Mouse (Mus musculus) kidney, adult 2 months (tissue): ENCODE results near the gene Bcr. TPM values are rescaled to one million over a fixed set of nuclear protein-coding genes. Genes with fewer than 3 reads are reported as not detected.

Source experiments
- DNase-seq: peaks from one replicate; pipeline ENCODE4 v3.0.0; 2021
- H3K27ac ChIP-seq: fragments of 200-500 bp; 2 replicates; pipeline ENCODE4 v1.5.1; 2012; ENCODE audit warnings: low read depth, low read length, control low read depth, inconsistent platforms; ENCODE audit not compliant: insufficient read depth
- H3K27me3 ChIP-seq: fragments of 200-500 bp; replicated peaks from 2 replicates; pipeline ENCODE4 v1.6.1; 2012; ENCODE audit warnings: mild to moderate bottlenecking, moderate library complexity, low read length, inconsistent platforms; ENCODE audit not compliant: control insufficient read depth, insufficient read depth
- H3K36me3 ChIP-seq: fragments of 200-500 bp; 2 replicates; pipeline ENCODE4 v1.6.1; 2012; ENCODE audit warnings: mild to moderate bottlenecking, moderate library complexity, low read length, inconsistent platforms; ENCODE audit not compliant: control insufficient read depth, insufficient read depth
- H3K4me1 ChIP-seq: fragments of 200-500 bp; 2 replicates; pipeline ENCODE4 v1.6.1; 2011; ENCODE audit warnings: low read length; ENCODE audit not compliant: control insufficient read depth, insufficient read depth
- H3K4me3 ChIP-seq: fragments of 200-500 bp; 2 replicates; pipeline ENCODE4 v1.5.1; 2011; ENCODE audit warnings: mild to moderate bottlenecking, low read depth, low read length, control low read depth; ENCODE audit not compliant: insufficient read depth
- CTCF ChIP-seq: fragments of 200-500 bp; conservative IDR thresholded peaks from 2 replicates; pipeline ENCODE4 v1.5.1; 2011; ENCODE audit warnings: low read depth, mild to moderate bottlenecking, control low read depth, low read length, moderate library complexity, mixed read lengths; ENCODE audit not compliant: insufficient read depth, insufficient read length
- POLR2A ChIP-seq: fragments of 200-500 bp; IDR thresholded peaks from one replicate; pipeline ENCODE4 v1.6.1; 2011; ENCODE audit warnings: low read depth, low read length, control low read depth
- WGBS: fragments of 180-500 bp; shearing (Covaris S2); methylation state at CpG from one replicate; pipeline ENCODE4 v1.1.7; 2018; 5-methylcytosine and 5-hydroxymethylcytosine counted together
- polyA plus RNA-seq: library from polyadenylated mRNA; depleted of rRNA; stranded (reverse); fragments of >200 nt; gene quantifications from 2 replicates; pipeline ENCODE4 v1.2.3, GENCODE M21; 2012; rRNA removed

The Bcr gene
- polyA plus RNA-seq: 28.4 and 28.7 TPM in 2 replicates

DNA sequence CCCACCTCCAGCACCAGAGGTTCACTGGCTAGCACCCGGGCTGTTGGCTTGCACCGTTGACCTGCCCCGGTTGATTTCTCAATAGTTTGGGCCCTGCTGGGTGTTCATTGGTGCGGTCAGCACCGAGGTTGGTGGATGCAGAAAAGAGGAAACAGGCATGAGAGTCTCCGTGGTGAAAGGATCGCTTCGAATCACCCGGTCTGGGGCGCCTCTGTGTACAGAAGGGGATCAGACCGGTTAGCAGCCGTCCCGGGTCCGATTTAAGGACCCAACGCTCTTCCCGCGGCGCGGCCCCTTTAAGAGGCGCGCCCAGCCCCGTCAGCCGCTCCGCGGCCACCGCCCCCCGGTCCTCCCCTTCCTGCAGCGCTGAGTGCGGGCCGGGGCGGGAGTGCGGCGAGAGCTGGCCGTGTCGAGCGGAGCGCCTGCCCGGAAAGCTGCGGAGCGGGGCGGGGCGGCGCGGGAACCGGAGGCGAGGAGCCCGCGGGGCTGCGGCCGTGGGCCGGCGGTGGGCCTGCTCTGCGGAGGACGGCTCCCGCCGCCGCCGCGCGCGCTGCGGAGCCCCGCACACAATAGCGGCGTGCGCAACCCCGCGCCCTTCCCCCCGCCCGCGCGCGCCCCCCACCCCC, at the start of gene Bcr:
Gene Bcr, plus strand, starts transcription at position 376 of the 626 bp plus-strand sequence.
- DNase-seq: peak; percentile 86
- Histone ChIP-seq H3K36me3 (no peaks in the 10 kb centered on the region), H3K27me3 (no peaks in the 10 kb centered on the region), H3K4me1 (peaks cover 20% of the 10 kb centered on the region; the same call in 1 of the 2 replicates), H3K4me3 (peak within 1 kb of the TSS; percentile 70), H3K27ac (peak within 1 kb of the TSS; percentile 18; the same call in 1 of the 2 replicates)
- TF ChIP-seq POLR2A (no peak), CTCF (no peak)
- WGBS: 1% methylated on average over 69 of the region's 73 CpGs

GRCm38 (mm10) chr10:75010704-75011103, 49.7 kb upstream of the Bcr start:
- Histone ChIP-seq H3K4me3 (no peak overlapping the region), H3K27me3 (no peaks in the 10 kb centered on the region), H3K4me1 (no peaks in the 10 kb centered on the region), H3K36me3 (no peaks in the 10 kb centered on the region), H3K27ac (no peak overlapping the region)
- WGBS: 93% methylated on average over 15 of the region's 15 CpGs
- no peak for DNase-seq
- no peak for TF ChIP-seq POLR2A
- no peak for TF ChIP-seq CTCF

DNA sequence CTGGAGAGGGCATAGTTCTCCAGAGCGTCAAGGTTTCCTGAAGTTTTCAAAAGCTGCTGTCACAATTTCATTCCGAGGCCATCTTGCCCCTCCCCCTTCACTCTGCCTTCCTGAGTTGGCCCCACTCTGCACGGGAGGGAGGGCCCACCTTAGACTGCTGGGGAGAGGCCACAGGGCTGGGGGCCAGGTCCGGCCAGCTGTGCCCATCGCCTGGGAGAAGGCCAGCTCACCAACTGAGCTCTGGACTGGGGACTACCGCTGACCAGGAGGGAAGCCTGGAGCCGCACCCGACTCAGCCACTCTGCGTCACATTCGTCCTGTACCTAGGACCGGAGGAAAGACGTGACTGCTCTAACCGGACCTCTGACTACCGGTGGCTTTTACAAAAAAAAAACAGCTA, 44.9 kb upstream of the Bcr start:
- WGBS: 68% methylated on average over 14 of the region's 14 CpGs
- Histone ChIP-seq H3K4me3 (no peak overlapping the region), H3K36me3 (no peaks in the 10 kb centered on the region), H3K27ac (no peak overlapping the region), H3K4me1 (no peaks in the 10 kb centered on the region), H3K27me3 (no peaks in the 10 kb centered on the region)
- DNase-seq: no peak
- TF ChIP-seq POLR2A (no peak), CTCF (no peak)

GRCm38 (mm10) chr10:75016481-75016880, 43.9 kb upstream of the Bcr start:
- DNase-seq: no peak
- no peak overlapping the region for H3K4me3 ChIP-seq
- H3K4me1 ChIP-seq: no peaks in the 10 kb centered on the region
- TF ChIP-seq CTCF: no peak
- TF ChIP-seq POLR2A: no peak
- H3K36me3 ChIP-seq: no peaks in the 10 kb centered on the region
- no peak overlapping the region for H3K27ac ChIP-seq
- H3K27me3 ChIP-seq: no peaks in the 10 kb centered on the region
- WGBS: 80% methylated on average over 4 of the region's 4 CpGs

DNA sequence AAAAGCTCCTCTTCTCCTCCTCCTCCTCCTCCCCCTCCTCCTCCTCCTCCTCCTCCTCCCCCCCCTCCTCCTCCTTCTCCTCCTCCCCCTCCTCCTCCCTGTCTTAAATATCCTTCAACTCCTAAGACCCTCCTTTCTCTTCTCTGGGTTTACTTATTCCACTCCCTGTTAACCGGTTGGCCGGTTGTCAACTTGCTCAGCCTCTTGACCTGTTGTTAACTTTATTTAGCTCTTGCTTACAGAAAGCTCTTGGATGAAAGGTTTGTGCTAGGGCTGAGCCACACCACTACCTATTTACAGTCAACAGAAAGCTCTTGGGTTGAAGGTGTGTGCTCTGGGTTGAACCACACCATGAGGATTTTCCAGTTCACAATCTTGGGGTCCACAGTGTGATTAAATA, 40.1 kb upstream of the Bcr start:
- Histone ChIP-seq H3K4me3 (no peak overlapping the region), H3K36me3 (no peaks in the 10 kb centered on the region), H3K4me1 (no peaks in the 10 kb centered on the region), H3K27me3 (no peaks in the 10 kb centered on the region), H3K27ac (no peak overlapping the region)
- 46% methylated on average over 2 of the region's 2 CpGs for WGBS
- DNase-seq: no peak
- TF ChIP-seq POLR2A: no peak
- TF ChIP-seq CTCF: no peak

- H3K27me3 ChIP-seq: no peaks in the 10 kb centered on the region
- 12% methylated on average over 6 of the region's 6 CpGs for WGBS
- TF ChIP-seq POLR2A (no peak), CTCF (peak; percentile 89)
- H3K36me3 ChIP-seq: no peaks in the 10 kb centered on the region
- H3K4me3 ChIP-seq: no peak overlapping the region
- DNase-seq: peak; percentile 70
- H3K27ac ChIP-seq: no peak overlapping the region
- no peaks in the 10 kb centered on the region for H3K4me1 ChIP-seq
Measured at GRCm38 (mm10) chr10:75021138-75021537, 39.3 kb upstream of the Bcr start.

GRCm38 (mm10) chr10:75026491-75026890, 33.9 kb upstream of the Bcr start:
- Histone ChIP-seq H3K4me1 (no peaks in the 10 kb centered on the region), H3K36me3 (no peaks in the 10 kb centered on the region), H3K4me3 (no peak overlapping the region), H3K27me3 (no peaks in the 10 kb centered on the region), H3K27ac (no peak overlapping the region)
- no peak for TF ChIP-seq CTCF
- TF ChIP-seq POLR2A: no peak
- WGBS: 65% methylated on average over 8 of the region's 8 CpGs
- DNase-seq: no peak

DNA sequence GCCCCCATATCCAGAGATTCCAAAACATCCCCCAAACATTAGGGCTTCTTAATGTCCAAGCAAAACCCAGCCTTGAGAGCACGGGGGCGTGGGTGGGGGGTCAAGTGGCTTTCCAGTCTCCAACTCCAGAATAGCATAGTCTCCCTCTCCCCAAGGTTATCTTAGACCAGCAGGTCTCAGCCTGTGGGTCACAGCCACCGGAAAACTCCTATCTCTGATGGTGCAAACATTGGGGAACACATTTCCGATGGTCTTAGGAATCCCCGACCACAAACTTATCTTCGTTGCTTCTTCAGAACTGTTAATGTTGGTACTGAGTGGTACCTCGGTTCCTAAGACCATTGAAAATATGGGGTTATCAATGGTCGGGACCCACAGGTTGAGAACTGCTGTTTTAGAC, 31.6 kb upstream of the Bcr start:
- Histone ChIP-seq H3K27me3 (no peaks in the 10 kb centered on the region), H3K27ac (no peak overlapping the region), H3K4me1 (no peaks in the 10 kb centered on the region), H3K36me3 (no peaks in the 10 kb centered on the region), H3K4me3 (no peak overlapping the region)
- WGBS: 89% methylated on average over 8 of the region's 8 CpGs
- DNase-seq: no peak
- no peak for TF ChIP-seq POLR2A
- TF ChIP-seq CTCF: no peak
